Mouse (Mus musculus): ENCODE data around the gene Lonrf3.
A peak's percentile ranks its signal among the peaks of the same experiment; 100 is the strongest.

Gene Lonrf3

GRCm38 (mm10) chrX:36328271-36329039, at the start of gene Lonrf3:
Gene Lonrf3, plus strand, starts transcription at chrX:36328353.
- peak; percentile 78 for DNase-seq

GRCm38 (mm10) chrX:36278750-36279149, 49.4 kb upstream of the Lonrf3 start:
- DNase-seq = no peak

GRCm38 (mm10) chrX:36311420-36311819, 16.7 kb upstream of the Lonrf3 start:
- no peak for DNase-seq

GRCm38 (mm10) chrX:36327491-36328255, 480 bp upstream of the Lonrf3 start:
- peak; percentile 30 for DNase-seq

- DNase-seq = peak; percentile 9
These were observed 992 bp downstream of the Lonrf3 start for GRCm38 (mm10) chrX:36329040-36329649.

- peak; percentile 75 for DNase-seq
These were observed 1.8 kb downstream of the Lonrf3 start for GRCm38 (mm10) chrX:36329849-36330411.

GRCm38 (mm10) chrX:36352446-36352845, 24.3 kb downstream of the Lonrf3 start:
- DNase-seq = peak; percentile 42

GRCm38 (mm10) chrX:36385340-36385739, 57.2 kb downstream of the Lonrf3 start:
- no peak for DNase-seq

GRCm38 (mm10) chrX:36389971-36390370, 61.8 kb downstream of the Lonrf3 start:
- DNase-seq = peak; percentile 0

GRCm38 (mm10) chrX:36390503-36390902, 62.4 kb downstream of the Lonrf3 start:
- DNase-seq = no peak

- DNase-seq = no peak
These were observed 64.5 kb downstream of the Lonrf3 start for GRCm38 (mm10) chrX:36392672-36393071.

- no peak for DNase-seq
These were observed 65.1 kb downstream of the Lonrf3 start for GRCm38 (mm10) chrX:36393279-36393678.

- no peak for DNase-seq
These were observed 72.8 kb downstream of the Lonrf3 start, which contains the start of gene Gm6268 for GRCm38 (mm10) chrX:36400980-36401379. Gene Gm6268, plus strand, starts transcription at chrX:36401280.

- DNase-seq = peak; percentile 1
These were observed 74.2 kb downstream of the Lonrf3 start for GRCm38 (mm10) chrX:36402316-36402715.
